Mouse (Mus musculus) forebrain, embryonic 10.5 days (tissue): ENCODE results near the gene Cdc42ep1. TPM values are rescaled to one million over a fixed set of nuclear protein-coding genes. Genes with fewer than 3 reads are reported as not detected.

Source experiments
- DNase-seq: peaks from one replicate; pipeline ENCODE4 v3.0.0-alpha.2; 2017; ENCODE audit warnings: low spot score; ENCODE audit errors: extremely low spot score
- H3K27ac ChIP-seq: fragments of 300-500 bp; sonication (generic); 2 replicates; pipeline ENCODE4 v1.5.1; 2016; ENCODE audit warnings: mild to moderate bottlenecking
- H3K27me3 ChIP-seq: fragments of 300-500 bp; sonication (generic); 2 replicates; pipeline ENCODE4 v1.6.1; 2016; ENCODE audit warnings: mild to moderate bottlenecking; ENCODE audit not compliant: poor library complexity, severe bottlenecking
- H3K36me3 ChIP-seq: fragments of 300-500 bp; sonication (generic); replicated peaks from 2 replicates; pipeline ENCODE4 v1.6.1; 2016; ENCODE audit warnings: mild to moderate bottlenecking, moderate library complexity
- H3K4me1 ChIP-seq: fragments of 300-500 bp; sonication (generic); 2 replicates; pipeline ENCODE4 v1.6.1; 2016
- H3K4me3 ChIP-seq: fragments of 300-500 bp; sonication (generic); 2 replicates; pipeline ENCODE4 v1.5.1; 2016; ENCODE audit warnings: mild to moderate bottlenecking, moderate library complexity
- H3K9me3 ChIP-seq: fragments of 300-500 bp; sonication (generic); 2 replicates; pipeline ENCODE4 v1.6.1; 2016; ENCODE audit warnings: mild to moderate bottlenecking, moderate library complexity
- WGBS: fragments of 180-500 bp; shearing (Covaris S2); methylation state at CpG from one replicate; pipeline ENCODE4 v1.1.7; 2016; 5-methylcytosine and 5-hydroxymethylcytosine counted together
- polyA plus RNA-seq: library from polyadenylated mRNA; unstranded; fragments of >200 nt; fragmentation: Nextera tagmentation; extraction: Ambion mirVana; gene quantifications from 2 replicates; pipeline ENCODE4 v1.2.1, GENCODE M21; 2016

The Cdc42ep1 gene
- polyA plus RNA-seq, 1 experiment from 2014 or later: 12.6 TPM

DNA sequence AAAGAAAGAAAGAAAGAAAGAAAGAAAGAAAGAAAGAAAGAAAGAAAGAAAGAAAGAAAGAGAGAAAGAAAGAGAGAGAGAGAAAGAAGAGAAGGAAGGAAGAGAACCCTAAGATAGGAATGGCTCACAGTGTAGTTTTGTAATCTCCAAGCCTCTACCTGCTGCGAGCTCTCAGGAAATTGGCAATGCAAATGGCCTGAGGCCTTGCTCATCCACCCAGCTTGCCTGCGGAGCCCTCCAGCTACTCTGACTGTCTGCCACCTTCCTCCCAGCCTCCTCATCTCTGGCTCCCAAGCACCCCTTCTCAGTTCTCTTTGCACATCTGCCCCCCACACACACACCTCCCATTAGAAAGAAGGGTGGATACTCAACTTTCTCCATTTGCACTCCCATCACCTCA lies 33.4 kb upstream of the Cdc42ep1 start:
- no peak overlapping the region for H3K27ac ChIP-seq
- no peak for DNase-seq
- peaks cover 42% of the 10 kb centered on the region for H3K27me3 ChIP-seq
- peaks cover 38% of the 10 kb centered on the region for H3K4me1 ChIP-seq
- no peak overlapping the region for H3K4me3 ChIP-seq
- H3K9me3 ChIP-seq: no peaks in the 10 kb centered on the region
- no peaks in the 10 kb centered on the region for H3K36me3 ChIP-seq
- WGBS: 78% methylated on average over 2 of the region's 2 CpGs

DNA sequence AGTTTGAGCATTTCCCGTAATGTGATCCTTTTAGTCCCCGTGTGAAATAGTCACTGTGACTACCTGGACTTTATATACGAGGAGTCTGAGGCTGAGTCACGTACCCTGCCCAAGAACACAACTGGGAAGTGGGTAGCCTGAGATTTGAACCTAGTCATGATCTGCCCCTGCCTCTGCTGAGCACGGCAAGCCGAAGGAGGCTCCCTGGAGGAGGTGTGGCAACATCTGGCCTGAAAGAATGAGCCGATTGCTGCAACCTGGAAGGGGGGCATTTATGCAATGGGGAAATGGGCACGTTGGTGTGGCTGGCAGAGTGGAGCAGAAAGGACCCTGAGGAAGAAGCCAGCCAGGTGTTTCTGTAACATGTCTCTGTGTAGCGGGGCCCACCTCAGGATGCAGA lies 32.7 kb upstream of the Cdc42ep1 start:
- Histone ChIP-seq H3K27ac (no peak overlapping the region), H3K36me3 (no peaks in the 10 kb centered on the region), H3K27me3 (peaks cover 35% of the 10 kb centered on the region), H3K9me3 (no peaks in the 10 kb centered on the region), H3K4me3 (no peak overlapping the region), H3K4me1 (peaks cover 31% of the 10 kb centered on the region)
- DNase-seq: no peak
- 80% methylated on average over 9 of the region's 9 CpGs for WGBS

DNA sequence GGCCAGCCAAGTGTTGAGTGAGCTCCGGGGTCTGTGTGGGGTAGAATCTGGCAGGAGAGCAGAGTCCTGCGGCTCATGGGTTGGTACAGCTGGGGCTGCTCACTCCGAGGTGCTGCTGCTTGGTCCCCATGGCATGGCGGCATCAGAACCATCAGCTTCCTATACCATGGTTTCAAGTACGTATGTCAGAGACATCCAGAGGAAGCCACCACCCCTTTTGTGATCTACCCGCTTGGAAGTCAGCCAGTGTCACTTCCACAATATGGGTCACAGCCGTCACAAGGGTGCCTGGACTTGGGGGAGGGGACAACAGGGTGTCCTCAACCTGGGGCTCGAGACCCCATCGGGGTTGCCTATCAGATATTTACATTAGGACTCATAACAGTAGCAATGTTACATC lies 32.3 kb upstream of the Cdc42ep1 start:
- no peak for DNase-seq
- 90% methylated on average over 9 of the region's 9 CpGs for WGBS

DNA sequence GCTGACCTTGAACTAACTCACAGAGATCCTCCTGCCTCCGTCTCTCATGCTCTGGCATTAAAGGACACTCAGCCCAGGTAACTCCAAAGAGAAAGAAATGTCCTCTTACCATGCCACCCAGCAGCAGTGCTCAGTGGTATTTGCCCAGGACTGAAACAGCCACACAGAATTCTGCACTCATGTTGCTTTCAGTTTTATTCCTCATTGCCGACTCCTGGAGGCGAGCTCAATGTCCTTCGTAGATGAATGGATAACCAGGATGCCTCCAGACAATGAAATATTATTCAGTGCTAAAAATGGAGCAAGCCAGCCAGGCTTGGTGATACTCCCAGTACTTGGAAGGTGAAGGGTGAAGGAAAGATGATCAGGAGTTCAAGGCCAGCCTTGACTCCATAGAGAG lies 28.8 kb upstream of the Cdc42ep1 start:
- no peak for DNase-seq
- 94% methylated on average over 4 of the region's 4 CpGs for WGBS
- peaks cover 16% of the 10 kb centered on the region for H3K4me1 ChIP-seq
- no peak overlapping the region for H3K4me3 ChIP-seq
- H3K27ac ChIP-seq: no peak overlapping the region
- H3K27me3 ChIP-seq: no peaks in the 10 kb centered on the region
- H3K36me3 ChIP-seq: no peaks in the 10 kb centered on the region
- H3K9me3 ChIP-seq: no peaks in the 10 kb centered on the region

More for the DNA sequence above, 32.3 kb upstream of the Cdc42ep1 start:
- H3K27ac ChIP-seq: no peak overlapping the region
- no peaks in the 10 kb centered on the region for H3K36me3 ChIP-seq
- peaks cover 30% of the 10 kb centered on the region for H3K4me1 ChIP-seq
- H3K4me3 ChIP-seq: no peak overlapping the region
- peaks cover 31% of the 10 kb centered on the region for H3K27me3 ChIP-seq
- no peaks in the 10 kb centered on the region for H3K9me3 ChIP-seq

DNA sequence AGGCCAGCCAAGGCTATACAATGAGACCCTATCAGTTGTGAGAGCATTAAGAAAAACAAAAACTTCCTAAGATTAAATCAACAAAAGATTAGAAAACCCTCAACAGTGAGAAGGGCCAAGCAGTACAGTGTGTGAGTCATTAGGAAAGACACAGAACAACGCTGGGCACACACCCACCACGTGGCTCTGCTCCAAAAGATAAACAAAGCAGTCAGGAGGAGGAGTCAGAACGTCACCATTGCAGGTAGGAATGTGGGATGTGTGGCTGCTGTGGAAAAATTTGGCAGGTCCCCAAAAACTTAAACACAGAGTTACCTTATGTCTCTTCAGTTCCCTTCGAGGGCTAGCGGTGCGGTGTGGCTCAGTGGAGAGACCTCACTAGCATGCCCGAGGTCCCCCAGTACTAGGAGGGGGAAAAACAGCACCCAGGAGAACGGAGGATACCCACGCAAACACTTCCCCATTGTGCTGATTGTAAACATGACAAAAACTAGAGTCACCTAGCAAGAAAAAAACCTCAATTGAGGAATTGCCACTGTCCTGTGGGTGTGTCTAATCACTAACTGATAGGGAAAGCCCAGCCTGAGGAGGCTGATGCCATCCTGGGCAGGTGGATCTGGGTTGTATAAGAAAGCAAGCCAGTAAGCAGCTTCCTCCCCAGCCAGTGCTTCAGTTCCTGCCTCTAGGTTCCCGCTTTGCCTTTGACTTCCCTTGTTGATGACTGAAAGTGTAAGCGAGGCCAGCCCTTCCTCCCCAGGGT lies 26.9 kb upstream of the Cdc42ep1 start:
- peaks cover 5% of the 10 kb centered on the region for H3K27me3 ChIP-seq
- no peaks in the 10 kb centered on the region for H3K9me3 ChIP-seq
- H3K27ac ChIP-seq: no peak overlapping the region
- H3K4me3 ChIP-seq: no peak overlapping the region
- H3K4me1 ChIP-seq: peaks cover 6% of the 10 kb centered on the region; the same call in 1 of the 2 replicates
- DNase-seq: no peak
- 67% methylated on average over 11 of the region's 11 CpGs for WGBS
- H3K36me3 ChIP-seq: no peaks in the 10 kb centered on the region

DNA sequence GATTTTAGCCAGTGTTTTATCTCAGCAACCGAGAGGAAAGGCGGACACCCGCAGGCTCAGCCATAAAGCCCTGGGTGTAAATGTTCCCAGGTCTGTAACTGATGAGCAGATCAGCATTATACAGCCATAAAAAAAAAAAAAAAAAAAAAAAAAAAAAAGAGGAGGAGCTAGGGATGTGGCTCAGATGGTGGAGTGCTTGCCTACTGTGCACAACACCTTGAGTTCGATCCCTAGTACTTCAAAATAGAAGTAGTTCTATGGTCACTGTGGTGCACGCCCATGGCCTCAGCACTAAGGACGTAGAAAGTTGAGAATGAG lies 26.4 kb upstream of the Cdc42ep1 start:
- no peak for DNase-seq

DNA sequence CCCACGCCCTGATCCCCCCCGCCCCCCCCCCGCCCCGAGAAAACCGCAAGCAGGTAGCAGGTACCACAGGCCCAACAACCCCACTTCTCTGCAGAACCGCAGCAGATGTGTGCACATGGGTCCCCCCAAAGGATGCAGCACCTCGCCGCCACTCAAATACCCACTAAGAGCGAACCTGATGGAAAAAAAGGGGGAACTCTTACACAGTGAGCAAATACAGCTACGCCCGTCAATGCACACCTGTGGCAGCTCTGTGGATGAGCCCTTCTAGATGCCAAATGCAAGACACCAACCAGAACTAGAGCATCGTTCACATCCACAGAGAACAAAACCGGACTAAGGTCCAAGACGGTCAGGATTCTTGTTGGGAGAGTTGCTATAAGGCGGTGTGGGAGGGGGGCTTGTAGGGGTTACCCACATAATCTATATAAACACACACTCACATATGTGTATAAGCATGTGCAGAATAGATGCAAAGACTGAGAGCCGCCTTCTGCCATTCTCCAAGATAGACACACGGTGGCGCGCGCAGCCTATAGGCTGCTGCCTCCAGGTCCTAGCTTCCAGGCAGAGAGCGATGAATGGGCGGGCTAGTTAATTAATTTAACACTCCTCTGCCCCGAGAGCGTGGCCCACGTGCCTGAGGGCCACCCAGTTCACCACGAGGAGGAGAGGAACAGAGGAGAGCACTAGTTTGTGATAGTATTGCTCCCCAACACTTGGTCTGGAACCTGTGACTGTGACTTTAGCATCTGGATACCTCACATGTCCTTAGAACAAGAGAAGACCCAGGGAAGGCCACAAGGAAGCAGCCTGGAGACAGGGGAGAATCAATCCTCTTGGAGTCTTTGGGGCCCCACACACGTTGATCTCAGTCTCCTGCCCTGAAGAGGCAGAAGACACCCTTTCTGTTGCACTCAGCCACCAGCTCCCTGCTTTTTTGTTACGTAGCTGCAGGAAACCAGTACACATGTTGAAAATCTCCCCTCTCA lies 15.9 kb upstream of the Cdc42ep1 start:
- Histone ChIP-seq H3K36me3 (no peaks in the 10 kb centered on the region), H3K4me3 (no peak overlapping the region), H3K27ac (0 out of 2 replicates have a peak overlapping the region, but pooled peaks have one; percentile 21), H3K9me3 (no peaks in the 10 kb centered on the region), H3K4me1 (peaks cover 20% of the 10 kb centered on the region), H3K27me3 (peaks cover 44% of the 10 kb centered on the region)
- WGBS: 25% methylated on average over 28 of the region's 28 CpGs
- DNase-seq: peak; percentile 75

More for the DNA sequence above, 26.4 kb upstream of the Cdc42ep1 start:
- no peaks in the 10 kb centered on the region for H3K36me3 ChIP-seq
- WGBS: 82% methylated on average over 6 of the region's 6 CpGs
- H3K9me3 ChIP-seq: no peaks in the 10 kb centered on the region
- peaks cover 10% of the 10 kb centered on the region for H3K27me3 ChIP-seq
- no peak overlapping the region for H3K27ac ChIP-seq
- H3K4me3 ChIP-seq: no peak overlapping the region
- peaks cover 8% of the 10 kb centered on the region; the same call in 1 of the 2 replicates for H3K4me1 ChIP-seq

DNA sequence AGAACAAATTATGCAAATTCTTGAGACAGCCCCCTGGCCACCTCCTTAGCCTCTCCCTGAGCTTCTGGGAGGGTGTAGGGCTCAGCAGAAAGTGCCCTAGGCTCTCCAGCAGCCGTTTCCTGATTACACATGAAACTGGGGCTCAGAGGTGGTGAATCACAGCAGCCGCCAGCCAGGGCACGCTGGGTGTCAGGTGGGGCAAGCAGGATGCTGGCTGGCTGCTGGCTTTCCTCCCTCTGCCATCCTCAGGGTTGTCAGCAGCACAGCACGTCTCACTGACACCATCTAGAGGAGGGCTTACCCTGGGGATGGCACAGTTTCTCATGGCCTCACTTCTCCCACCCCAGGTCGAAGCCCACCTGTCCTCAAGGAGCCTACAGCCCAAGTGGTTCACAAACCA lies 14.1 kb upstream of the Cdc42ep1 start:
- Histone ChIP-seq H3K36me3 (no peaks in the 10 kb centered on the region), H3K4me1 (peaks cover 38% of the 10 kb centered on the region), H3K9me3 (no peaks in the 10 kb centered on the region), H3K27me3 (peaks cover 52% of the 10 kb centered on the region), H3K27ac (no peak overlapping the region), H3K4me3 (no peak overlapping the region)
- DNase-seq: no peak
- WGBS: 27% methylated on average over 5 of the region's 5 CpGs

DNA sequence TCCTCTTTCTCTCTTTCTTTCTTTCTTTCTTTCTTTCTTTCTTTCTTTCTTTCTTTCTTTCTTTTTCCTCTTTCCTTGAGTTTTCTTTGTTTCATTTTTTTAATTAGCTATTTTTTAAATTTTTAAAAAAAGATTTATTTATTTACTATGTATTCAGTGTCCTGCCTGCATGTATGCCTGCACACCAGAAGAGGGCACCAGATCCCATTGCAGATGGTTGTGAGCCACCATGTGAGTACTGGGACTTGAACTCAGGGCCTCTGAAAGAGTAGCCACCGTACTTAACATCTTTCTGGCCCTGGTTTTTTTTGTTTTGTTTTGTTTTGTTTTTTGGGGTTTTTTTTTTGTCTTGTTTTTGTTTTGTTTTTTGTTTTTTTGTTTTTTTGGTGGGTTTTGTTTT lies 12.8 kb upstream of the Cdc42ep1 start:
- Histone ChIP-seq H3K9me3 (no peaks in the 10 kb centered on the region), H3K27me3 (peaks cover 62% of the 10 kb centered on the region), H3K36me3 (no peaks in the 10 kb centered on the region), H3K4me1 (peaks cover 51% of the 10 kb centered on the region), H3K4me3 (no peak overlapping the region), H3K27ac (no peak overlapping the region)
- DNase-seq: no peak
- WGBS: 90% methylated on average over 1 of the region's 1 CpGs

DNA sequence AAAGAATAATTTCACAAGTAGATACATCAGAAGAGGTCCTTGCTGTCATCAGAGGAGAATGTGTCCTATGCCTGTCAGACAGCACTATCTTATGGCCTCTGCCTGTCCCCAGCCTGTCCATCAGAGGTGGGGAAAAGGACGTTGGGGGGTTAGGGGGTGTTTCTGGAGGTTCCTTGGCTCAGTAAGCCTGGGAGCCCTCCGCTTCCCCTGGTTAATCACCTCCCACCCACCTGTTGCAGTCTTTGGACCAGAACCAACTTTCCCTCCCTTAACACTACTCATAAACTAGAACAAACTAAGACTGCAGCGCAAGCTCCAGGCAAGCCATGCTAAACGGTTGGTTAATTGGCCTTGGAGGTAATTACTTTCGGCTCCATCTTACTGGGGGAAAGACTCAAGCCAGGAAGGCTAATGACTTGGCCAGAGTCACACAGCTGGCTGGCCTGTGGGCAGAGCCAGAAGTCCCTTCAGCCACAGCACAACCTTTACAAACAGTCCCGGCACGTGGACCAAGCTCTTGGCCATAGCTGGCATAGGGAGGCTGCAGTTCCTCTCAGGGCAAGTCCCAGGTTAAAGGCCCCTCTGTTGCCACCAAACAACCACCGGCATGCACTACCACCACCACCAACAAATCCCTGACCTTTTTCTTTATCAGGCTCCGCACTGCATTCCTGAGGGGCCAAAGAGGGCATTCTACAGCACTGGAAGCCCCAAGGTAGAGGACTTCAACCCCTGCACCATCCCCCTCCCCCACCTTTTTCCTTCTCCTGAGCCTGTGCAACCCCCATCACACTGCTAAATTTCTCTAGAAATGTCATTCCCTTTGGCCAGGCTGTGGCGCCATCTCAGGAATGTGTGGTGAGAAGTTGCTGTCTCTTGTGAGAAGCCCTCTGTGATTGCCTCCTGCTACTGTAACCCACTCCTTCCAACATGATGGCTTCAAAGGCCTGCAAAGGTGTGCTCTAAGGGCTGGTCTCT lies 11.4 kb upstream of the Cdc42ep1 start:
- 71% methylated on average over 10 of the region's 10 CpGs for WGBS
- Histone ChIP-seq H3K27ac (peak overlapping the region; percentile 87; the same call in 1 of the 2 replicates), H3K4me1 (peaks cover 65% of the 10 kb centered on the region)

DNA sequence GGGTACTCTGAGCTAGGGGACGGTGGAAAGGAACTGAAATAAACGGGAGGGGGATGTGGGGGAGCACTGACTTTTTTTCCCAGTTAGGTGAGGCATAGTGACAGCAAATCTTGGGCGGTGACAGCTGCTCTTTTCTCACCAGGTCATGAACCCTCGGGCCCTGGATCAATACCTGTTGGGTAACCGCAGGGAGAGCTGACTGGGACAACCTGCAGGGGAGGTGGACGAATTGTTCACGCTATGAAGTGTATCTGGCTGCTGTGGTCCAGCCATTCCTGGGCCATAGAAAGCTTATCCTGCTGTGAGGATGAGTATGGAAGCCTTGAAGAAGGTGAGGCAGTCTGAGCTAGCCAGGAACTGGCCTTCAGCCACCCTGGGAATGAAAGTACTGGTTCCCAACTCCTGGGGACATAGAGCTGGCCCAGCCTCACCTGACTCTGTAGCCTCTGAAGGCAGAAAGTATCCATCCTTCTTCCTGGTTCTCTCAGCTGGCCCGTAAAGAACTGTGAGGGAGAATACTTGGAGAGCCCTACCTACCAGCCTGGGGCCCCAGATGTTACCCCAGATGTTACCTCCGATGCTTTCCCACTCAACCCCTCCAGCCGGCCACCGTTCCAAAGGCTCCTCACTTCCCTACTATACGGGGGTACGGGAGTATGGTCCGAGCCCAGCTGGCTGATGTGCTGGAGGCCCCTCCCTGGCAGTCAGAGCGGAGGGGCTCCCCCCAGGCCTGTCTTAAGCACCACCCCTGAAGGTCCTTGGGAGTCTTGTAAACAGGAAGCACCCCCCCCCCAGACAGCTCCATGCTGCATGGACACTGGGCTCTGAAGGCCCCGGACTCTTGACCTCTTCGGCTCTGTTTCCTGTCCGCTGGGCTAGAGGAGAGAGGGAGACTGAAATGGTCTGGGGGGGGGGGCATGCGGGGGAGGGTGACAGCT lies 10.4 kb upstream of the Cdc42ep1 start:
- peak overlapping the region; percentile 7 for H3K4me3 ChIP-seq

More for the DNA sequence above, 11.4 kb upstream of the Cdc42ep1 start:
- H3K9me3 ChIP-seq: no peaks in the 10 kb centered on the region
- H3K27me3 ChIP-seq: peaks cover 51% of the 10 kb centered on the region
- DNase-seq: no peak
- H3K36me3 ChIP-seq: no peaks in the 10 kb centered on the region
- no peak overlapping the region for H3K4me3 ChIP-seq

More for the DNA sequence above, 10.4 kb upstream of the Cdc42ep1 start:
- 53% methylated on average over 19 of the region's 19 CpGs for WGBS
- Histone ChIP-seq H3K4me1 (peaks cover 67% of the 10 kb centered on the region), H3K9me3 (0 out of 2 replicates have a peak, but pooled peaks cover 5% of the 10 kb centered on the region), H3K27me3 (peaks cover 42% of the 10 kb centered on the region), H3K36me3 (no peaks in the 10 kb centered on the region), H3K27ac (peak overlapping the region; percentile 87)
- no peak for DNase-seq
